Mouse (Mus musculus): ENCODE results near the gene Mpv17l2. TPM values are rescaled to one million over a fixed set of nuclear protein-coding genes. Genes with fewer than 3 reads are reported as not detected.

Mpv17l2 gene
- polyA plus RNA-seq, 1 experiment from 2014 or later = 44.9 TPM

Small RNA genes lying within 50 kb of the gene (microRNA-seq; reads per million reads assigned to microRNA genes)
- not detected for gene Mir7240

Other genes with a start within 250 kb of the Mpv17l2 start
- 393 and 420 TPM in 2 replicates for gene Fkbp8, start 233.2 kb downstream of the Mpv17l2 start, polyA plus RNA-seq (2015; fragmentation: Nextera tagmentation; extraction: Ambion mirVana)
- gene Kxd1, start 233.0 kb downstream of the Mpv17l2 start, polyA plus RNA-seq (2015; fragmentation: Nextera tagmentation; extraction: Ambion mirVana) = 48.5 and 49.0 TPM in 2 replicates
- 15.1 and 20.9 TPM in 2 replicates for gene Ell, start 221.5 kb downstream of the Mpv17l2 start, polyA plus RNA-seq (2015; fragmentation: Nextera tagmentation; extraction: Ambion mirVana)
- 146 and 152 TPM in 2 replicates for gene Isyna1, start 166.6 kb downstream of the Mpv17l2 start, polyA plus RNA-seq (2015; fragmentation: Nextera tagmentation; extraction: Ambion mirVana)
- gene Ssbp4, start 152.1 kb downstream of the Mpv17l2 start, polyA plus RNA-seq (2015; fragmentation: Nextera tagmentation; extraction: Ambion mirVana) = 150 and 172 TPM in 2 replicates
- gene Lrrc25, start 144.8 kb downstream of the Mpv17l2 start, polyA plus RNA-seq (2015; fragmentation: Nextera tagmentation; extraction: Ambion mirVana) = 1.1 and 2.2 TPM in 2 replicates
- 0.25 and 0.30 TPM in 2 replicates for gene Gdf15, start 128.5 kb downstream of the Mpv17l2 start, polyA plus RNA-seq (2015; fragmentation: Nextera tagmentation; extraction: Ambion mirVana)
- gene Pgpep1, start 100.6 kb downstream of the Mpv17l2 start, polyA plus RNA-seq (2015; fragmentation: Nextera tagmentation; extraction: Ambion mirVana) = 76.5 and 77.8 TPM in 2 replicates
- gene Lsm4, start 87.7 kb downstream of the Mpv17l2 start, polyA plus RNA-seq (2015; fragmentation: Nextera tagmentation; extraction: Ambion mirVana) = 192 and 193 TPM in 2 replicates
- 98.4 and 105 TPM in 2 replicates for gene Jund, start 62.0 kb downstream of the Mpv17l2 start, polyA plus RNA-seq (2015; fragmentation: Nextera tagmentation; extraction: Ambion mirVana)
- gene Iqcn, start 57.5 kb downstream of the Mpv17l2 start, polyA plus RNA-seq (2015; fragmentation: Nextera tagmentation; extraction: Ambion mirVana) = 0.09 TPM in 2 replicates
- gene Gm3336, start 42.4 kb downstream of the Mpv17l2 start, polyA plus RNA-seq (2015; fragmentation: Nextera tagmentation; extraction: Ambion mirVana) = not detected in 2 replicates
- 0.21 and 0.35 TPM in 2 replicates for gene Pde4c, start 37.2 kb downstream of the Mpv17l2 start, polyA plus RNA-seq (2015; fragmentation: Nextera tagmentation; extraction: Ambion mirVana)
- gene Rab3a, start 6.3 kb downstream of the Mpv17l2 start, polyA plus RNA-seq (2015; fragmentation: Nextera tagmentation; extraction: Ambion mirVana) = 503 and 561 TPM in 2 replicates
- gene Pik3r2, start 15.8 kb upstream of the Mpv17l2 start, polyA plus RNA-seq (2015; fragmentation: Nextera tagmentation; extraction: Ambion mirVana) = 104 and 113 TPM in 2 replicates
- 21.2 and 25.1 TPM in 2 replicates for gene Mast3, start 44.1 kb upstream of the Mpv17l2 start, polyA plus RNA-seq (2015; fragmentation: Nextera tagmentation; extraction: Ambion mirVana)
- 0.14 TPM in 1 of 2 replicates, not detected in the other for gene Il12rb1, start 47.5 kb upstream of the Mpv17l2 start, polyA plus RNA-seq (2015; fragmentation: Nextera tagmentation; extraction: Ambion mirVana)
- 7.8 and 8.0 TPM in 2 replicates for gene Arrdc2, start 78.8 kb upstream of the Mpv17l2 start, polyA plus RNA-seq (2015; fragmentation: Nextera tagmentation; extraction: Ambion mirVana)
- 19.2 and 19.8 TPM in 2 replicates for gene Kcnn1, start 102.3 kb upstream of the Mpv17l2 start, polyA plus RNA-seq (2015; fragmentation: Nextera tagmentation; extraction: Ambion mirVana)
- 166 and 176 TPM in 2 replicates for gene Ccdc124, start 113.0 kb upstream of the Mpv17l2 start, polyA plus RNA-seq (2015; fragmentation: Nextera tagmentation; extraction: Ambion mirVana)
- 1.7 and 1.9 TPM in 2 replicates for gene Slc5a5, start 131.8 kb upstream of the Mpv17l2 start, polyA plus RNA-seq (2015; fragmentation: Nextera tagmentation; extraction: Ambion mirVana)
- 2,082 and 2,226 TPM in 2 replicates for gene Rpl18a, start 136.5 kb upstream of the Mpv17l2 start, polyA plus RNA-seq (2015; fragmentation: Nextera tagmentation; extraction: Ambion mirVana)
- 62.0 and 68.5 TPM in 2 replicates for gene Map1s, start 145.0 kb upstream of the Mpv17l2 start, polyA plus RNA-seq (2015; fragmentation: Nextera tagmentation; extraction: Ambion mirVana)